Mouse (Mus musculus): ENCODE measurements around the gene Synpo2l.
"Not testable (repeated sequence)": the region's sequence is repeated elsewhere in the genome, so short reads cannot be mapped to it uniquely, and the experiment has no call there.

Gene Synpo2l

DNA sequence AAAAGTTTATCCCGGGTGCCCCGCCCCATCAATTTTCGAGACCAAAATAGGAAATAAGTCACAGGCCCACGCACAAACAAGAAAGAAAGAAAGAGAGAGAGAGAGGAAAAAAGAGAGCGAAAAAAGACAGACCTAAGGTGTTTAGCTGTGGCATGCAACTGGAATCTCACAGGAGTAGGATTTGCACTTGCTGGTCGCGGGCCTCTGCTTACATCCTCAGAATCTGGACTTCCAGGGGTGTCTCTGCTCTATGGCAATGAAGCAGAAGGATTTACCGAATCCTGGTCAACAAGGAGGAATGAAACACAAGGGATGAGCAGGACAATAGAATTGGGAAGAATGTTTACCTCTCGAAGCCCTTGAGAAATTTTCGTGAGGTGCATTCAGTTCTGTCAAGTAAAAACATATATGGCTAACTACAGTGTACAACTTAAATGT lies 26.7 kb downstream of the Synpo2l start:
- no peak for DNase-seq (ENCODE audit: low spot score)

DNA sequence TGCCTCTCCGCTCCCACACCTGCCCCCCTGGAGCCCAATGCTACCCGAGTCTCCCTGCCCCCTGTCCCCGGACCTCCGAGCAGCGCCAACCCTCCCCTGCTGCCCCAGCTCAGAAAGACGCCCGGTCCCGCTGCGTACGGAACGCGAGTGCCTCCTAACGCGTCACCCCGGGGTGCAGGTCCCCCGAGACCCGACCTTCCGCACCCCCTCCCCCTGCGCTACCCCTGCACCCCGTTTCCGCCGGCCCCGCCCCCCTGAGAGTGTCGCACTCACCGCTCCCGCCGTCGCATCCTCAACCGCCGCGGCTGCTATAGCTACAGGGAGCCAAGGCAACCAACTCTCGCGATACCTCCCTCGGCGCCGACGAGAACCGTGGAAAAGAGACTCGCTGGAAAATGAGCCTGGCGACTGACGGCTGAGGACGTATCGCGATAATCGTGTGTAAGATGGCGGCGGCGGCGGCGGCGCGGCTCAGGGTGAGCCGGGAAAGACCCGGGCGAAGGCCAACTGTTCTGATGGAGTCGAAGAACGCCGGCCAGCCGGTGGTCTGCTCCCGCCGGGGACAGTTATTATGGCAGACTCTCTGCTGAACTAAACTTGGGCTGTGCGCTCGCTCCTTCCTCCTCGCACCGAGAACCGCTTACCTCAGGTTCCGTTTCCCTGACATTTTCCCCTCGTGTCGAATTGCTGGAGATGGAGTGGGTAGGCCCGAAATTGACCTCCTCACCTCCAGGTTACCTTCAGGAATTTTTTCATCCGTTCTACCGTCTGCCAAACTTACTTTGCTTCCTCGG lies 27.3 kb downstream of the Synpo2l start, which contains the start of gene Usp54:
Gene Usp54 (minus strand): TSS at position 420 of the 794 bp plus-strand sequence.
- peak; percentile 98 for DNase-seq (ENCODE audit: low spot score)

DNA sequence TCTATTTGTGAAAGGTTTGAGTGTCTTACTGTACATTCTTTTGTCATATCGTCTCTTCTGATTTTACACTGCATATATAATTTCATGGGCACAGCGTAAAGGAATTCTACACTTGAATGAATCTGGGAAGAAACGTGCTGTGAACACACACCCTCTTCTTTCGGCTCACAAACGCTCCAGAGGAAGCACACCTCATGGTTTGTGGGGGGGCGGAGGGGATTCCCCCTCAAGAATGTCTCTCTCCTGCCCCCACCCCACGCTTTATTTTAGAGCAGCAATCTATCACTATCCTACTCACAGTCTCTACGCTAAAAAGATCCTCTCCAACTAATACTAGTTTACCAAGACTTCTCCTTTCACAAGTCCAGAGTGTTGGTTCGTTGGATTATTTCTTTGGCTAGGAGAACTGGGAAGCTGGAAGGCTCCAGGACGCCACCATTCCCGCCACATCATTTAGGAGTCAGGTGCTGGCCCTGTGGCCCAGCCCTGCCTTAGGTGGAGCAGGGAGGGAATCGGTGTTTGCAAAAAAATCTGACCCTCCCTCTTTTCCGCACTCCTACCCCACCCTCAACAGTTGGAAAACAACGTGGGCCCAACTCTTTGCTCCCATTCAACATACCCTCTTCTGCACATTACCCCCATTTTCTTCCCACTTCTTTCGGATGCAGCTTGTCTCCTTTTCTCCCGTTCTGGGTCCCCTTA lies 28.1 kb downstream of the Synpo2l start:
- DNase-seq (ENCODE audit: low spot score), result no peak

DNA sequence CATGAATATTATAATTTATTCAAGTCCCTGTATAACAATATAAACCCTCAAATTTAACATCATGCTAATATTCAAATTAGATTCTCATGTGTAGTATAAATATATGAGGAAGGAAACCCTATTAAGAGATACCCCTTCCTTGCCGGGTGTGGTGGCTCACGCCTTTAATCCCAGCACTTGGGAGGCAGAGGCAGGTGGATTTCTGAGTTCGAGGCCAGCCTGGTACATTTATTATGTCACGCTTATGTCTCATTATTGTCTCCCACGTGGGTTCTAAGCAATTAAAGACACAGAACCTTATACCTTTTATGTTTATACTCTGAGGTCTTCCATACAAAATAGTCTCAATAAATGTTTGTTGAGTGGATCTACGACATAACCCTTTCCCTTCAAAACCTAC lies 29.5 kb downstream of the Synpo2l start:
- DNase-seq (ENCODE audit: low spot score), result no peak

DNA sequence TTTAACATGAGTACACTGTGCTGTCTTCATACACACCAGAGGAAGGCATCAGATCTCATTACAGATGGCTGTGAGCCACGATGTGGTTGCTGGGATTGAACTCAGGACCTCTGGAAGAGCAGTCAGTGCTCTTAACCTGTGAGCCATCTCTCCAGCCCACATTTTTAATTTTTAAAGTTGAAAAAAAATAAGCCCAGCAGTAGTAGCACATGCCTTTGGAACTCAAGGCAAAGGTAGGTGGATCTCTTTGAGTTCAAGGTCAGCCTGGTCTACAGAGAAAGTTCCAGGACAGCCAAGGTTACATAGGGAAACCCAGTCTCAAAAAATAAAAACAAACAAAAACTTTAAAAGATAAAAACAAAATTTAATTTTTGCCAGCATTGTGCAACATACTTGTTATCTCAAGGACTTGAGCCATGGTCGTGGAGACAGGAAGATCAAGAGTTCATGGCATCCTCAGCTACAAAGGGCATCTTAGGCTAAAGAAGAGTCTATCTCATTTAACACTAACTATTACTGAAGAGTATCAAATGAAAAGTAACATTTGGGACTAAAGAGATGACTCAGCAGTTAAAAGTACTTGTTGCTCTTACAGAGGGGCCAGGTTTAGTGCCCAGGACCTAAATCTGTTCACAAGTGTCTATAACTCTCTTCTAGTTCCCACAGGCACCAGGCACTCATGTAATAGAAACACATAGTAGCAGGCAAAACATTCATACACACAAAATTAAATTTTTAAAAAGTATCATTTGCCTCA lies 30.2 kb downstream of the Synpo2l start:
- DNase-seq (ENCODE audit: low spot score), result no peak

DNA sequence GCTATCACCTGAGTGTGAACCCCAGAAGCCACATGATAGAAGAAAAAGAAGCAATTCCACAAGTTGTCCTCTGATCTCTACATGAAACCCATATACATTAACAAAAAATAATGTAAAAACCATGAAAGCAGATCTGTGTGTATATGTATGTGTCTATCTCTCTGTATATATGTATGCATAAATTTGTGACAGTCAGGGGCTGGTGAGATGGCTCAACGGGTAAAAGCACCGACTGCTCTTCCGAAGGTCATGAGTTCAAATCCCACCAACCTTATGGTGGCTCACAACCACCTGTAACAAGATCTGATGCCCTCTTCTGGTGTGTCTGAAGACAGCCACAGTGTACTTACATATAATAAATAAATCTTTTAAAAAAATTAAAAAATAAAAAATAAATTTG lies 31.2 kb downstream of the Synpo2l start:
- not testable (repeated sequence) for DNase-seq (ENCODE audit: low spot score)

DNA sequence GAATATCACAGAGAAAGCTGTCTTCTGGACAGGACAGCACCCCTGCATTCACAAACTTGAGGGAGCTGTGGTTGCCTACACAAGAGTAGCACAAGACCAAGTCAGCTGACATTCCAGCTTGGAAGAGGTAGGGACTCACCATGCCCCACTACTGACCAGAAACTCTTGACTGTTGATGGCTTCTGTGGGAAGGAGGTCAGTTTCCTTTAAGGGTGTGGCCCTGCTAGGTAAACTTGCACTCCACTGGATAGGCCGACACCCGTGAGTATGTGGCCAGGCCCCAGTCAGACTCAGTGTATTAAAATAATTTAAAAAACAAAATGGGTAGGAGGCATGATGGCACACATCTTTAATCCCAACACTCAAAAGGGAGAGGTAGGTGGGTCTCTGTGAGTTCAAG lies 32.6 kb downstream of the Synpo2l start:
- DNase-seq (ENCODE audit: low spot score), result no peak

DNA sequence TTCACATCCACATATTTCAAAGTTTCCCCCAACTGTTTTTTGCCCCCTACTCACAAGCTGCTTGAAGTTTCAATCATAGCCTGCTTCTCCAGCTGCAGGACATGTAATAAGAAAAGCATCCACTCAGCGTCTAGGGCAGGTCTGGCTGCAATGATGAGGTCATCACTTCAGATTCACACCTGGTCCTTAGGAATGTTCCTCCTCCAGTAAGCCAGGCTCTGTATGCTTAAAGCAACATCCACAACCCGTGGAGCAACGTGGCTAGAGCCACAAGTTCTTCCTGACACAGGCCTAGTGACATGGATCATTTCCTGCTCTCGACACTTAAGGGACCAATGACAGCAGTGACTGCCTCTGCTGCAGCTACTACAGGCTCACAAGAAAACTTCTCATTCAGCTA lies 36.9 kb downstream of the Synpo2l start:
- no peak for DNase-seq (ENCODE audit: low spot score)

DNA sequence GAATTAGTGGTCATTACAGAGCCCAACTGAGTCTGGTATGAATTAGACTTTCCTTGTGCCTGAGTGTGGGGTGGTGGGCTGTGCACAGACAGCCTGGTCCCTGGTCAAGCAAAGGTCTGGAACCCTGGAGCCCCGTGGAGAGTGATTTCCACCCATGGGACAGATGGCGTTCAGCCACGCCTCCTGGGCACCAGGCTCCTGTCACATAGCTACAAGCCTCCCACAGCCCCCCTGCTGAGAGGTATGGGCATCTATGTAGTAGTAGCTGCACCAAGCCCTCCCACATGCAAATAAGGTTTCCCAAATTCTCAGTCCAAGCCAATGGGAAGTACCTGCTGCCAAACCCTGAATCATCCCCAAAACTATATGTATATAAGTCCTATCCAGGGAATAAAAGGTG lies 41.2 kb downstream of the Synpo2l start:
- no peak for DNase-seq (ENCODE audit: low spot score)

DNA sequence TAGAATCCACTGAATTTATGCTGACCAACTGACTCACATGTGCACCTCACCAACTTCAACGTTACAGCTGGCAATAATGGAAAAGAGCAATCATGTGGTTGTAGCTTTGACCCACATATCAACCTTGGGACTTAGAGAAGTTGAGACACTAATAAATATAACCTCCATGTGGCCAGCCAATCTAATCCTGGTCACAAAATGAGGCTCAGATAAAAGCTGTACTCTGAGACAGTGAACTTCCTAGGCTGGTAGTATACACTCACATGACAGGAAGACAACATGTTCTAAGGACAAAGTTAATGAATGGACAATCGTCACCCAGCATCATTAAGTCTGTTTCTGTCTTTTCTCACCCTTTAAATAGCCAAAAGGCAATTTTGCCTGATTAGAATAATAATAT lies 41.7 kb downstream of the Synpo2l start:
- no peak for DNase-seq (ENCODE audit: low spot score)

DNA sequence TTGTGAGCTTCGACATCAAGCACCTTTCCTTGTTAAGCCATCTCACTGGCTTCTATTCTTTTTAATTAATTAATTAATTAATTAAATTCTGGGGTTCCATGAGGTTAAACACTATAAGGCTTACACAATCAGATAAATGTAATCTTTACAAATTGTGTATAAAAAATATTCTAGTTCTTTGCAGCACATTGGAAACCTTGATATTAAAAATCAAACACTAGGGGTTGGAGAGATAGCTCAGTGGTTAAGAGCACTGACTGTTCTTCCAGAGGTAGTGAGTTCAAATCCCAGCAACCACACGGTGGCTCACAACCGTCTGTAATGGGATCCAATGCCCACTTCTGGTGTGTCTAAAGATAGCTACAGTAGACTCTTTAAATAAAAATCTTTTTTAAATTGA lies 45.2 kb downstream of the Synpo2l start:
- DNase-seq (ENCODE audit: low spot score), result no peak

DNA sequence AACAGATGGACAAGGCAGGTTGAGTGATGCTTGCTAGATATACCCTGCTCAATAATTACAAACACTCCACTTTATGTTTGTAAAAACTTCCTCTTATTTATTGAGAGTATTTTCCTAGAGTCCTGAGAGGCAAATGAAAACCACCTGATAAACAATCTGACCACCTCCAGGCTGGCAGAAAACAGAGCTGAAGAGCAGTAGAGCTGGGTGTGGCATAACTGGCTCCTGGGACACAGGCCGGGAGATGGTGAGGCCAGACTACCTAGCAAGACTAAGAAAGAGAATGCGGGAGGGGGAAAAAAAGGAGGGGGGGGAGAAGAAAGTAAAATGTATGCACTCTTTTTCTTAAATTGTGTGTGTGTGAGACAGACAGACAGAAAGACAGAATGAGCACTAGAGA lies 45.7 kb downstream of the Synpo2l start:
- DNase-seq (ENCODE audit: low spot score), result no peak

DNA sequence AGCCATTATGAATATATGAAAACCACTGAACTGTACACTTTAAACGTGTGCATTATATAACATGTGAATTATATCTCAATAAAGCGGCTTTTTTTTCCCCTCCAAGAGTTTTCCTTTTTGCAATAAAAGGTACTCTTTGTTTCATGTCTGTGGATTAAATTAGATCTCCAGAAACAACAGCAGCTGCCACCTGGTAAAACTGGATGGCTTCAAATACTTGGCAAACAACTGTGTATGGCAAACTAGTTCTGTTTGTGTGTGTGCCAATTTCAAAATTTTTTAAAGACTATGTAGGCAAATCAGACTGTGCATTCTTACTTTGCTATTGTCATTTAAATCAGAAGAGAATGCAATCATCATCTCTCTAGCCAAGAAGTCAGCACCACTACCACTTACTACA lies 46.3 kb downstream of the Synpo2l start:
- DNase-seq (ENCODE audit: low spot score), result no peak

DNA sequence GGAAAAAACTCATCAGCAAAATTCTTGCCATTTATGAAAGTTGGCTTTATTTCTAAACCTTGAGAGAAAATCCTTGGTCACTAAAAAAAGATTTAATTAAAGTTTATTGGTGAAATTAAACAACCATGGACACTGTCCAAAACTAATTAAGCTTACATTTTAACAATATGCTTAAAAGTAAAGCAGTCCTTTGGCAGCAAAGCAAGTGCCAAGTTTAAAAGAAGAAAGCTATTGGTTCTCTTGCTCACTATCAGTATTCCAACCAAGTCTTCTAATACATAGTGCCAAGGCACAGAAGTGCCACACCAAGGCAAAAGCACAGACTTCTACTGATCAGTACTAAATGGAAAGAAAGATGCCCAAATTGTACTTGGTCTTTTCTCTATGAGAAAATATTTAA lies 49.0 kb downstream of the Synpo2l start:
- no peak for DNase-seq (ENCODE audit: low spot score)

DNA sequence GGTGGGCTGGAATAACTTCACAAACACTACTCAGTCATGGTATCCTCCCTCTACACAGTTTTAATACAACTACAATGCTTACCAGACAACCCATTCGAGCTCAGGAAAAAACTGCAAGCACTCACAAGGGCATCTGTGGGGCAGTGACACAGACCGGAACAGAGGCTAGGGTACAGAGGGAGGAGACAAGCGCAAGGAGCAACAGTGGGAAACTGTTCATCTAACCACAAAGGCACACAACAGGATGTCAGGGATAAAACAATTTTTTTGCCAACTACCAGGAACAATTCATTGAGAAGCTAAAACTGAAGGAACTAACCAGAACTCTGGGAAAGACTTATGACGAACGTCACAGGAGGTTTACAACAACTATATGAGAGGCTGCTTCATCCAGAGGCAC lies 49.9 kb downstream of the Synpo2l start:
- DNase-seq (ENCODE audit: low spot score), result no peak

DNA sequence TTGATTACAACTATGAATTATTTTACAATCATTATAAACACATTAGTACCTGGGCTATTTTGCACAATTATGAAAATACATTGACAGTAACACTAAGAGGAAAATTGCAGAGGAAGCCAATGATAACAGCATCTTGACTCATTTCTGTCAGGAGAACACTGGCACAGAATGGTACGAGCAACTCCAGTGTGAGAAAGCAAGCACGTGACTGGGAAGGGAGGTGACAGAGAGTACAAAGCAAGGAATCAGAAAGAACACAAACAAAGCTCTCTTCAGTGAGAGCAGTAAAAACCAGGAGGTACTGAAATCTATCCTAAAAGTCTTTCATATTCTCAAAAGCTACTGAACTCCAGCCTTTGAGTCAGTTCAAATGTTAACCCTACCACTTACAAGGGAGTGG lies 51.7 kb downstream of the Synpo2l start:
- DNase-seq (ENCODE audit: low spot score), result no peak

DNA sequence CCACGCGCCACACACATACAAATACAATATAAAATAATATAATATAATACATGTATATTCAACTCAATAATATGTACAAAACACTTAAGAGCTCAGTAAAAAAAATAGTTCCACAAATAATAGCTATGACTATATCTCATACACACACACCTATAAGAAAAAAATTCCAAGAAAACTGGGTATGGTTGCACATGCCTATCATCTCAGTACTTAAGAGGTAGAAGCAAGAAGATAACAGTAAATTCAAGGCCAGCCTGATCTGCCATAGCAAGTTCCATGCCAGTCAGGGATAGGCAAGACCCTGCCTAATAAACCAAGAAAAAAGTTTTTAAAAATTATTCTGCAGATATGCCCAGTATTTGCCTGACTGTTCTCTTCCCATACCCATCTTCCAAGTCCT lies 53.1 kb downstream of the Synpo2l start:
- no peak for DNase-seq (ENCODE audit: low spot score)

DNA sequence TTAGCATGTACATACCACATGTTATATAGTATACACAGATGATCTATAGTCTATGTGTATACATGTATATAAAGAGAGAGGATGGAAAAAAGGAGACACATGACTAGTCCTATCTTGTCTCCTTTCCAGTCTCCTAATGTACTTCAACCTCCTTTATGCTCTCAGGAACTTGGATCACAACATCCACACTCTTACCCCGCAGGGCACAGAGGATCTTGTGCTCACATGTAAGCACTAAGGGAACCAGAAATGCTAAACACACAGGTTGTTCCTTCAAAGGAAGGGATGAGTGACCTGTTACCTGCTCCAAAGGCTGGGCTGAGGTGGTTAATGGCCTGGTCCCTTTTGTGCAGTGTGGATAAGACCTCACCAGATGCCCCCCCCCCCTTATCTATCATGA lies 55.3 kb downstream of the Synpo2l start:
- DNase-seq (ENCODE audit: low spot score), result no peak

DNA sequence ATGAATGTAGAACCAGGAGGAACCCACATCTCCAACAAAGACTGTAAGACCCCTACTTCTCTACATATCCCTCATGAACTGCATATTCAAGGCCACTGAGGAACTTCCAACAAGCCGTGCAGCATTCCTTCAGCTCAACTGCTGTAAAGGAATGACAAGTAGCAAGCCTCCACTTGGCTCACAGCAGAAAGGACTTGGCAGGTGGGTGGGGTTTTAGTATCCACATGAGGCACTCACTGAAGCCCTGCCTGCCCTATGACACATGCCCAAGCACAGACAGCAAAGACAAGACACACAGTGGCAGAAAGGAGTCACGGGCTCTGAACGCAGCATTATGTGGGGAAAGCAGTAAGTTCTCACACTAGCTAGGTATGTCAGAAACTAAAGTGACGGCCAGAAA lies 58.0 kb downstream of the Synpo2l start:
- peak; percentile 66 for DNase-seq (ENCODE audit: low spot score)

DNA sequence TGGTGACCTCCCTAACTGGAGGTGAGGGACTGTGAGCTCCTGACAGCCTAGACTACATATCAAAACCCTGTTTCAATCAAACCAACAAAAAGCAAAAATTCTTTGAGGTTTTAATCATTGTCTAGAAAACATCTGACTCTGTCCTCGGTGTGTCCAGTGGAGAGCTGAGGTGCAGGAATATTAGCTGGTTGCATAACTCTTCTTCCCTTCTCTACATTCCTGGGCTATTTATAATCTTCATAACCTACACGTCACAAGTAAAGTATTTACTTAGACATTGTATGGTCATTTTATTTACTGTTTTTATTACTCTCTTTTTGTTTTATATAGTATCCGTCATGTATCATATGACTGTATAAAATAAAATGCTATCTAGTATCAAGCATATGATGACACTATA lies 58.6 kb downstream of the Synpo2l start:
- no peak for DNase-seq (ENCODE audit: low spot score)
